Mouse (Mus musculus): ENCODE data around the gene 1700024P04Rik. TPM values are rescaled to one million over a fixed set of nuclear protein-coding genes. Genes with fewer than 3 reads are reported as not detected.
A peak's percentile ranks its signal among the peaks of the same experiment; 100 is the strongest.

The 1700024P04Rik gene
- polyA plus RNA-seq, 1 experiment, result not detected

GRCm38 (mm10) chr13:98967942-98968341 is 16.4 kb downstream of the 1700024P04Rik start:
- DNase-seq (ENCODE audit: extremely low spot score in 1 of 2, low spot score in 1 of 2), result no peak

GRCm38 (mm10) chr13:98966583-98966982 is 17.8 kb downstream of the 1700024P04Rik start:
- DNase-seq (ENCODE audit: extremely low spot score in 1 of 2, low spot score in 1 of 2), result no peak

- DNase-seq (ENCODE audit: extremely low spot score in 1 of 2, low spot score in 1 of 2), result no peak
Observed at GRCm38 (mm10) chr13:98963612-98964011, 20.8 kb downstream of the 1700024P04Rik start.

GRCm38 (mm10) chr13:98958177-98958576 is 26.2 kb downstream of the 1700024P04Rik start:
- DNase-seq (ENCODE audit: extremely low spot score in 1 of 2, low spot score in 1 of 2), result no peak

- no peak for DNase-seq (ENCODE audit: extremely low spot score in 1 of 2, low spot score in 1 of 2)
Observed at GRCm38 (mm10) chr13:98956209-98956608, 28.2 kb downstream of the 1700024P04Rik start.

- DNase-seq (ENCODE audit: extremely low spot score in 1 of 2, low spot score in 1 of 2), result no peak
Observed at GRCm38 (mm10) chr13:98955676-98956075, 28.7 kb downstream of the 1700024P04Rik start.

- DNase-seq (ENCODE audit: extremely low spot score in 1 of 2, low spot score in 1 of 2), result no peak
Observed at GRCm38 (mm10) chr13:98955226-98955625, 29.1 kb downstream of the 1700024P04Rik start.

GRCm38 (mm10) chr13:98953830-98954229 is 30.5 kb downstream of the 1700024P04Rik start:
- peak in 1 of 2 experiments; percentile 55 for DNase-seq (ENCODE audit: extremely low spot score in 1 of 2, low spot score in 1 of 2)

GRCm38 (mm10) chr13:98951951-98952350 is 32.4 kb downstream of the 1700024P04Rik start:
- no peak for DNase-seq (ENCODE audit: extremely low spot score in 1 of 2, low spot score in 1 of 2)

GRCm38 (mm10) chr13:98948146-98948545 is 36.2 kb downstream of the 1700024P04Rik start:
- DNase-seq (ENCODE audit: extremely low spot score in 1 of 2, low spot score in 1 of 2), result no peak

- DNase-seq (ENCODE audit: extremely low spot score in 1 of 2, low spot score in 1 of 2), result no peak
Observed at GRCm38 (mm10) chr13:98946434-98946833, 37.9 kb downstream of the 1700024P04Rik start.

- no peak for DNase-seq (ENCODE audit: extremely low spot score in 1 of 2, low spot score in 1 of 2)
Observed at GRCm38 (mm10) chr13:98945908-98946307, 38.5 kb downstream of the 1700024P04Rik start.

GRCm38 (mm10) chr13:98945381-98945780 is 39.0 kb downstream of the 1700024P04Rik start:
- DNase-seq (ENCODE audit: extremely low spot score in 1 of 2, low spot score in 1 of 2), result no peak

- peak in 1 of 2 experiments; percentile 17 for DNase-seq (ENCODE audit: extremely low spot score in 1 of 2, low spot score in 1 of 2)
Observed at GRCm38 (mm10) chr13:98944620-98945081, 39.7 kb downstream of the 1700024P04Rik start.

- DNase-seq (ENCODE audit: extremely low spot score in 1 of 2, low spot score in 1 of 2), result no peak
Observed at GRCm38 (mm10) chr13:98942360-98942759, 42.0 kb downstream of the 1700024P04Rik start.

GRCm38 (mm10) chr13:98941829-98942343 is 42.5 kb downstream of the 1700024P04Rik start:
- DNase-seq (ENCODE audit: extremely low spot score in 1 of 2, low spot score in 1 of 2), result no peak

GRCm38 (mm10) chr13:98937108-98937507 is 47.3 kb downstream of the 1700024P04Rik start:
- no peak for DNase-seq (ENCODE audit: extremely low spot score in 1 of 2, low spot score in 1 of 2)

Other genes with a start within 250 kb of the 1700024P04Rik start
- 26.3 and 30.6 TPM in 2 replicates for gene Fcho2, start 169.1 kb downstream of the 1700024P04Rik start, polyA plus RNA-seq (2012; rRNA removed)
- 33.6 and 36.0 TPM in 2 replicates for gene Tnpo1, start 58.2 kb downstream of the 1700024P04Rik start, polyA plus RNA-seq (2012; rRNA removed)
- 3.1 and 3.7 TPM in 2 replicates for gene Zfp366, start 200.3 kb upstream of the 1700024P04Rik start, polyA plus RNA-seq (2012; rRNA removed)